Mouse (Mus musculus): ENCODE measurements around the gene C1rl.
"Not testable (repeated sequence)": the region's sequence is repeated elsewhere in the genome, so short reads cannot be mapped to it uniquely, and the experiment has no call there.

C1rl gene

DNA sequence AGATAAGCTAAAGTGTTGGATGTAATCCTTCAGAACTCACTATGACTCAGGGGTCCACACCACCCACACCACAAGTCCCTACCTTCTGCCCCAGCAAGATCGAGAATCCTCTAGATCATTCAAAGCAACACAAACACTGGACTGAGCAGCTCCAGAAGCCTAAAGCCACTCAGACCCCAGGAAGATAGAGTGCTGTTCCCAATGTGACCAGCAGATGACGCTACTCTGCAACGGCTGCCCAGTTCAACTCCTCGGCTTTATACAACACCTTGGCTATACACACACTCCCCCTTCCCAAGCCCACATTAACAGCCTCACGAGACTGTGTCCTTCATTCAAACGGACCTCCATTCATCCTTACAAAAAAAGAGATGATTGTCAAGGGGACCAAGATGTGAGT lies 20.1 kb upstream of the C1rl start:
- peak in 1 of 2 experiments; percentile 56 for DNase-seq (ENCODE audit: low spot score in 2 of 2)

DNA sequence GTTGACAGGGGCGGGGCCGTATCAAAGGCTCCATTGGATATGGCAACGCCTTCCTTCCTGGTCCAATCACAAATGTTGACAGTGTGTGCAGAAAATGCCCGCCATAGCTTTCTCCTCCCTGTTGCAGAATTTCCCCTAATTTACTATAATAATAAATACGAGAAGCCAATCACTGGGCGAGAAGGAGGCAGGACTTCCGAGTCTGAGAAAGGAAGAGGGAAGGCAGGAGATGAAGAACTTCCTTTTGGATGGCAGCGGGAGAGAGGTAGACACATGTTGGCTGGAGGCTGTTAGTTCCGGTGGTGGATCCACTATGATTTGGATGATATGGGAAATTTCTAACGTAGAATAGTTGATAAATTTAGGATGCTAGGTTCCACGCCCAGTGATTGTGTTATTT lies 18.3 kb upstream of the C1rl start:
- DNase-seq (ENCODE audit: low spot score in 2 of 2) = no peak

DNA sequence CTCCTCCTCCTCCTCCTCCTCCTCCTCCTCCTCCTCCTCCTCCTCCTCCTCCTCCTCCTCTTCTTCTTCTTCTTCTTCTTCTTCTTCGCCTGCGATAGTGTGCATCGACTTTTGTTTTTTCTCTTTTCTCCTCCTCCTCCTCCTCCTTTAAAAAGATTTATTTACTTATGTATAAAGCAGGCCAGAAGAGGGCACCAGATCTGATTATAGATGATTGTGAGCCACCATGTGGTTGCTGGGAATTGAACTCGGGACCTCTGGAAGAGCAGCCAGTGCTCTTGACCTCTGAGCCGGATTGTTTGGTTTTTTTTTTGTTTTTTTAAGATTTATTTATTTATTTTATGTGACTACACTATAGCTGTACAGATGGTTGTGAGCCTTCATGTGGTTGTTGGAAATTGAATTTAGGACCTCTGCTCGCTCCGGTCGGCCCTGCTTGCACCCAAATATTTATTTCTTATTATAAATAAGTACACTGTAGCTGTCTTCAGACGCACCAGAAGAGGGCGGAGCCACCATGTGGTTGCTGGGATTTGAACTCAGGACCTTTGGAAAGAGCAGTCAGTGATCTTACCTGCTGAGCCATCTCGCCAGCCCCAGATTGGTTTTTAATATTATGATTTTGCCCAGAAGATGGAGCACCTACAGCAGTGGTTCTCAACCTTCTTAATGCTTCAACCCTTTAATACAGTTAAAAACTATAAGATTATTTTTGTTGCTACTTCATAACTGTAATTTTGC lies 17.4 kb upstream of the C1rl start:
- not testable (repeated sequence) for DNase-seq (ENCODE audit: low spot score in 2 of 2)

DNA sequence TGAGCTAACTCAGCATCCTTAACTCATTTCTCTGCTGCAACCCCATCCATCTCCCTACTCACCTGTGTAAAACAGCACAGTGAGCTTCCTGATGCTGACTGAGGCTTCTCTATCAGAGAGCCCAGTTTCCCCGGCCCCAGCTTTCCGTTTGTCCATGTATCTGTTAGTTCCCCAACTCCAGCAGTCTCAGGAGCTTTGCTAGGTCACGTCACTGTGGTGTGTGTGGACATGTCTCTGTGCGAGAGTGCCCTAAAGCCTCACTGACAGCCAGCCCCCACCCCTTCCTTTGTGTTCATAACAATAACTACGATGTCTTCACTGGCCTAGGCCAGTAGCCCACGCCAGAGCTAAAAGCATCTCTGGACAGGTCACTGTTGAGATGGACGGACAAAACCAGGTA lies 16.7 kb upstream of the C1rl start:
- DNase-seq (ENCODE audit: low spot score in 2 of 2) = no peak

DNA sequence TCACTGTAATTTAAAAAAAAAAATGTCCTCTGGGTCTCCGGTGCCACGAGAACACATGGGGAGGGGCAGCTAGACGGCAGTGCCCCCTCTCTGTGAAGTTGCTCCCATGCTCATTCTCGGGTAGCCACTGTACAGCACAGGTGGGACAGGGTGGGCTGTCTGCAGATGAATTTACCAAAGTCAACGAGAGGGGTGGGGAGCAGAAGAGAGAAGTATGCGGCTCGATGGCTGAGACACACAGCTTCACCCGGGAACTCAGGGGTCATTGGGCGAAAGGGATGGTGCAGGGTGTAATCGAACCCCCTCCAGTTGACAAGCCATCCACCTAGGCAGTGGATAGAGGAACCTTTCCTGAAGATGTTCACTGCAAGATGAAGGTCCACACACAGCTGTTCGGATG lies 16.1 kb upstream of the C1rl start:
- no peak for DNase-seq (ENCODE audit: low spot score in 2 of 2)

DNA sequence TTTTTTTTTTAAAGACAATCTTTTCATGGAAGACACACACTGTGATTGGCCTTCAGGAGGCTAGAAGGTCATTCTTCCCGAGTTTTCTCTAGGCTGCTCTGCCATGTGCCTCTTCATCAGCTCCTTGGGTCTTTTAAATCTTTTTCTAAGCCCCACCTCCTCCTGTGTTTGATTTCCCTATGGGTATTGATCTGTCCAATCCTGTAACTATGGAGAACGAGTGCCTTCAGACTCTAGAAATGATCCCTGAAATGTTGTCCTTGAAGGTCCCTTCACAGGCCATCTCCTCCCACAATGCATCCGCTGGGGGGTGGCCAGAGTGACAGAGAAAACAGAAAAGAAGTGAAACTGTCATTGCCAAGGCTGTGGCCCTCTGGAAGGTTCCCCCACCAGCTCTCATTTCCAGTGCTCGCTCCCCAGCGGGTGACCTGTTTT lies 15.7 kb upstream of the C1rl start:
- no peak for DNase-seq (ENCODE audit: low spot score in 2 of 2)

DNA sequence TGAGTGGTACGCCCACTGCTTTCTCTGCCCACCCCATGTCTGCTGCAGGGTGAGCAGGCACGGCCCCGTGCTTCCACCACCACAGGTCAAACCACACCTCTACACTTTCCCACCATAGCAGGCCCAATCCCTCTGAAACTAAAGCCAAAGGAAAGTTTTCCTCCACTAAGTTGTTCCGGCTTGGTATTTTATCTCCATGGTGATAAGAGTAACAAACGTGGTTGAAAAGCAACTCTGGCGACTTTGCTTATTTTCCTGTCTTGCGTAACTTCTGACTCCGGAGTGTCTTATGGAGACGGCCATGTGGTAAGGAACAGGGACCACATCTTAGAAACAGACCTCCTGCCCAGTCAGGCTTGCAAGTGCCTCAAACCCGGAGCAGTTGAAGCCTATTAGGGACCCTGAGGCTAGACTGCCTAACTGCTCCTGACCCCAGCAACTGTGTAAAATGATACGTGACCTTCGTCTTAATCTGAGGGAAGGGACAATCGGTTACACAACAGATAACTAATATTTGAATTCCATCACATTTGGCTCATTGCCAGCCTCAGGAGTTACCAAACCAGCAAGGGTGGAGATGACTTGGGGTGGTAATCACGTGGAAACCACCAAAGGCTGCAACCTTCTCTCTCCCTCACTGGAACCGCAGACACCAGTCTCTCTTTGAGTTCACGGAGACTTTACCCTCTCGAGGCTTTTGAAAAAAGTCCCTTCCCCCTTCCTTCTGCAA lies 14.8 kb upstream of the C1rl start:
- no peak for DNase-seq (ENCODE audit: low spot score in 2 of 2)

DNA sequence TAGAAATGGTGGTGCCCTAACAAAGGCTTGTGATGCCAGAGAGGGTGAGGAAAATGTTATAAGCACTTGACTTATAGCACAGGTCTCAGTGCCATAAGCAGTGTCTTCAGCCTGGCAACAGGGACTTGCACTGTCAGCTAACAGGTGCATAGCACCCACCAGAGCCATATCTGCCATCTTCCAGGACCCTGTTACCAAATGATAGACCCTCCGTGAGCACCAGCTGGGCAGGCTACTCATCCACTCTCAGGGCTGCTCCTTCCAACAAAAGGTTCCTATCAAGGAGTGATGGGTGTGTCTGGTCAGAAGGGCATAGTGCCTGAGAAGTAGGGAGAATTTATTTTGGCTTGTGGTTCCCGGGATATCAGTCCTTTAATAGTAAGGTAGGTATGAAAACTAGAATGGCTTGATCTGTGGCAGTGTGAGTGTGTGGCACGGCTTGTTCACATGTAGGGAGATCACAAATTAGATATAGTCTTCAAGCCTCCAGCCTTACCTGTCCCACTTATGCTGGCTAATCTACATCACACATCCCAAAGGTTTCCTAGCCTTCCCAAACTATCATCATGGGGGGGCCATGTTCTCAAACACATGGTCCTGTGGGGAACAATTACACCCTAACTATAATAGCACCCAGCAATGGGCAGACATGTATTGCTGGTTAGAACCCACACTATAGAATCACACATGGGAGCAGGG lies 13.9 kb upstream of the C1rl start:
- DNase-seq (ENCODE audit: low spot score in 2 of 2) = no peak

DNA sequence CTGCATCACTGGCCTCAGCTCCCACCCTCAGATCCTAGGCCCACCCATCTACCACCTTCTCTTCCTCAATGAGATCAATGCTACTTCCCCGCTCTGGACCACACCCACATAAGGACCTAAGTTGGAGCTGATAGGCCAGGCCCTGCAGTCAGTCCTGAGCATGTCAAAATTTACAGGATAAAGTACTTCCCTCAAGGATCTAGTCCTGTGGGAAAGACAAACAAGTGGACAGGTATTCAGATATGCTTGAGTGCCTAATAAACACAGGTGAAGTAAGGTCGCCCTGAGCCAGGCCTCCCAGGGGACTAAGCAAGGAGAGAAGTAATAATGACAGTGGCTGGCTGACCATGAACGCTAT lies 13.4 kb upstream of the C1rl start:
- no peak for DNase-seq (ENCODE audit: low spot score in 2 of 2)

DNA sequence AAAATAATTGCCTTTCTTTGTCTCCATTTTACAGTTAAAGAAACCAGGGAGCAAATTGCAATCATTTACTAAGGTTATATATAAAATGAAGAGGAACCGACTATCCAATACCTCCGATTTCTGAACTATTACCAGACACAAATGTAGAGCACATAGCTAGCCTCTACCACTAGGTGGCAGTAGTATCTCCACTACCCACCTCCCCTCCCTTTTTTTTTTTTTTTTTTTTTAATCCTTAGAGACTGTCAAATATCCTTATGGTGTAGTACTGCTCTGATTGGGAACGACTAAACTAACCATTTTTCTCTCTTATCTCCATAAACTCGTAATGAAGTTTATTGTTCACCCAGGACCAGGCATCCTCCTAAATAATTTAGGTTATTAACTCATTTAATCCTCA lies 12.6 kb upstream of the C1rl start:
- DNase-seq (ENCODE audit: low spot score in 2 of 2) = peak in 1 of 2 experiments; percentile 58

DNA sequence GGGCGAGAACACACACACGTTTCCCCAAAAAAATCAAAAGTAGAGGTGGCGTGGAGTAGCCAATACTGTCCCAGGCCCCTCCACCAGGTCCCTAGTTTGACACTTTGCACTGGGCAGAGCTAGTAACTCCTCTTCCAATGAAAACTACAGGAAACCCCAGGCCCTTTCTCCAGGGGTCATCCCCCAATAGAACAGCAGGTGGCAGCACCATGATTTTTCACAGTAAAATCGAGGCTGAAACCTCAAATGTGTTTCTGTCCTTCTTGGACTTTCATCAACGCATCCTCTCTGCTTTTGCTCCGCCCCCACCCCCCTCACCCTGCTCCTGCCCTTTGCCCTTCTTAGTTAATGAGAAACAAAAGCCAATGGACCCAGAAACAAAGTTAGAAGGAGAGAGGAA lies 11.3 kb upstream of the C1rl start:
- DNase-seq (ENCODE audit: low spot score in 2 of 2) = peak; percentile 20 to 45

DNA sequence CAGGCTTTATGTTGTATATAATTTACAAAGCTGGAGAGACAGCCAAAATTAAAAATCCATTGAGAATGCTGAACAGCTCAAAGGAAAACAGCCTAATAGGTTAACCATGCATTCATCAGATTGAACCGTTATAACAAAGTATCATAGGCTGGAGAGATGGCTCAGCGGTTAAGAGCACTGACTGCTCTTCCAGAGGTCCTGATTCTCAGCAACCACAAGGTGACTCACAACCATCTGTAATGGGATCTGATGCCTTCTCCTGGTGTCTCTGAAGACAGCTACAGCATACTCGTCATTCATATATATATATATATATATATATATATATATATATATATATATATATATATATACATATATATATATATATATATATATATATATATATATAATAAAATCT lies 9.1 kb upstream of the C1rl start:
- not testable (repeated sequence) for DNase-seq (ENCODE audit: low spot score in 2 of 2)

DNA sequence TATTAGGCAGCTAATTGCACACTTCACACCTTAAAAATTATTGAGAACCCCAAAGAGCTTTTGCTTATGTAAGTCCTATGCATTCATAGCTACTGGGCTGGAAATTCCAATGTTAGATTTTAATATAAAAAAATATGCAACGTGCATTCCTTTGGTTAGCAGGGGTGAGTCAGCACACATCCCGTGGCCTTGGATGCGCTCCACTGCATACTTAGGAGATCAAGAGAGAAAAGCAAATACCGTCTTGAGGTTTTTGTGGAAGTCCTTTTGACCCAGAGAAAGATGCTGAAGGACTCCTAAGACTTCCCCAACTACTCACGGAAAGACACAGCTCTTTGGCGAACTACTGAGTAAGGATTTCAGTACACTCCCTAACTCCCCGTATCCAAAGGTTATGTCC lies 8.1 kb upstream of the C1rl start:
- no peak for DNase-seq (ENCODE audit: low spot score in 2 of 2)

DNA sequence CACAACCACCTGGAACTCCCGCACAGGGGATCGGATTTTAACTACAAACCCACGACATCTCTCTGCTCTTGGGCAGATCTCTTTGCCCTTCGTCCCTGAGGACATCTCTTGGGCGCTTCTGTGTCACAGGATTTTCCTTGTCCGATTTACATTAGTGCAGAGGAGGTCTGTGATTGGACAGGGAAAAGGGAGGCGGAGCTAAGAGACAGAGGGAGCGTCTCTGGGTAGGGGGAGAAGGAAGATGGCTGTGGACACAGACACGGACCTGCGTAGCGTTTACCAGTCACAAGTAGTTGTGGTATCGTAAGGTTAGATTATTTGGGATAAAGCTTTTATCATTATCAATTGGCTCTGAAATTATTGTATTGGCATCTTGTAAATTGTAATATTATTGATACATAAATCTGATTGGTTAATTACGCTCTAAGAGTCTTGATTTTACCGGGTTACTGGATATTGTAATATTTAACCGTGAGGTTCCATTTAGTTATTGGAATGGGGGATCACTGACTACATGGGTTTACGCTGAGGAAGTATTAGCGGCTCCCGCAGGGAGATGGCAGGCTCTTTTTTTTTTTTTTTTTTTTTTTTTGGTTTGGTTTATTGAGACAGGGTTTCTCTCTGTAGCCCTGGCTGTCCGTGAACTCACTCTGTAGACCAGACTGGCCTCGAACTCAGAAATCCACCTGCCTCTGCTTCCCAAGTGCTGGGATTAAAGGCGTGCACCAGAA lies 7.3 kb upstream of the C1rl start:
- DNase-seq (ENCODE audit: low spot score in 2 of 2) = no peak

DNA sequence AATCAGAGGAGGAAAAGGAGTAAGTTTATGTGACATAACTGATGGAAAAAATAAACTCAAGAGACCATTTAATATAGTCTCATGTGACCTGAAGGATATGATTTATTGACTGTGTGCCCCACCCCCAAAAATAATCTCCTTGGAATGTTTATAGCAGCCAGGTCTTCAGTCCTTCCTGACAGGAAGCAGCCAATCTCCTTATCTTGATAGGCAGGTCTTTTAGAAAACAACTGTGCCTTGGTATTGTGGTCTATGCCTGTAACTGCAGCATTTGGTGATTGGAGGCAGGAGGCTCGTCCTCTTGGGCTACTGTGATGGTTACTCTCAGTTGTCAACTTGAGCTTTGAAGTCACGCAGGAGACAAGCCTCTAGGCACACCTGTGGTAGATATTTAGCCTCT lies 5.4 kb upstream of the C1rl start:
- DNase-seq (ENCODE audit: low spot score in 2 of 2) = no peak

DNA sequence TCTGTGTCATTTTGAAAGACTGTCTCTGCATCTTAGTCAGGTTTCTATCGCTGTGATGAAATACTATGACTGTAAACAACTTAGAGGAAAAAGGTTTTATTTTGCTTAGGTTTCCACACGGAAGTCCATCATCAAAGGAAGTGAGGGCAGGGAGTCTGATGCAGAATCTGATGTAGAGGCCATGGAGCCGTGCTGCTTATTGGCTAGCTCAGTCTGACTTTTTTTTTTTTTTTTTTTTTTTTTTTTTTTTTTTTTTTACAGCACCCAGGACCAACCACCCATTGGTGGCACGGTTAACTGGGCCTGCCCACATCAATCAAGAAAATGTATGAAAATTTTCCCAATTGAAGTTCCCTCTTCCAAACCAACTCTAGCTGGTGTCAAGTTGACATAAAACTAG lies 4.0 kb upstream of the C1rl start:
- no peak for DNase-seq (ENCODE audit: low spot score in 2 of 2)

DNA sequence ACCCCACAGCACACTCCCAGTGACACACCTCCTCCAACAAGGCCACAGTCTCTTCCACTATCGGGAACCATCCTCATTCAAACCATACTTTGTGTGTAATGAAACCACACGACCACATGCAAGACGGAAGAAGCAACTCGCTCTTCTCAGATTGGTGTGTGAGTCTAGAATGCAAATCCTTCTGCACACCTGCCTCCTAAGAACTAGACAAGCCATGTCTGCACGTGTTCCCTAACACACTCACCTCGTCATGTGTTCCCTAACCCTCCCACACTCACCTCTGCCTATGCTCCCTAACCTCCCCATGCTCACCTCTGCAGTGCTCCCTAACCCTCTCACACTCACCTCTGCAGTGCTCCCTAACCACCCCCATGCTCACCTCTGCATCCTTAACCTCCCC lies 1.5 kb upstream of the C1rl start:
- DNase-seq (ENCODE audit: low spot score in 2 of 2) = no peak

DNA sequence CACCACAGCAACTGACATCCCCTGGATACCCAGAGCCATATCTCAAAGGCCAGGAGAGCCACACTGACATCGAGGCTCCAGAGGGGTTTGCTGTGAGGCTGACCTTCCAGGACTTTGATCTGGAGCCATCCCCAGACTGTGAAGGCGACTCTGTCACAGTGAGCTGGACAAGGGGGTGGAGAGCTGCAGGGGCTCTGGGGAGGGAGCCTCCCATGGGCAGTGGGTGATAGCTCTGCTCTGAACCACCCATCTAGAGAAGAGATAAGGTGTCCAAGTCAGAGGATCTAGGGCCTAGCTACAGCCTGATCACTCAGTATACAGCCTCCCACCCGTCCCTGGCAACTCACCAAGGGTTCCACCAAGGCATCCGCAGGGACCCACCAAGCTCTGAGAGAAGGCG lies 973 bp downstream of the C1rl start:
- DNase-seq (ENCODE audit: low spot score in 2 of 2) = no peak

DNA sequence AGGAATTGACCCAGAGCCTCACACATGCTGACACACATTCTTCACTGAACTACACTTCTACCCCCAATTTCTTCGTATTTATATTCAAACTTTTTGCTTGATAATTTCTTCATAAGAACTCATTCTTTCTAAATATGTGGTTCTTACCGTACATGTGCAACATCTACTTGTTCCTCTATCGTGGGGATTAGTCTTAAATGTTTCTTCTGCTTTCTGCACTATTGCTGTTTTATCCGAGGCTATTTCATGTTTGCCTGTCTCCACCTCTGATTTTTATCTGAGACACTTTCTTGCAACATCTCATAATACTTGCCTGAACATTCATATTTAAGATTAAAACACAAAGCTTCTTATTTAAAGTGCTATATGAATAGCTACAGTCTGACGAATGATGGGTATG lies 3.1 kb downstream of the C1rl start:
- DNase-seq (ENCODE audit: low spot score in 2 of 2) = no peak

DNA sequence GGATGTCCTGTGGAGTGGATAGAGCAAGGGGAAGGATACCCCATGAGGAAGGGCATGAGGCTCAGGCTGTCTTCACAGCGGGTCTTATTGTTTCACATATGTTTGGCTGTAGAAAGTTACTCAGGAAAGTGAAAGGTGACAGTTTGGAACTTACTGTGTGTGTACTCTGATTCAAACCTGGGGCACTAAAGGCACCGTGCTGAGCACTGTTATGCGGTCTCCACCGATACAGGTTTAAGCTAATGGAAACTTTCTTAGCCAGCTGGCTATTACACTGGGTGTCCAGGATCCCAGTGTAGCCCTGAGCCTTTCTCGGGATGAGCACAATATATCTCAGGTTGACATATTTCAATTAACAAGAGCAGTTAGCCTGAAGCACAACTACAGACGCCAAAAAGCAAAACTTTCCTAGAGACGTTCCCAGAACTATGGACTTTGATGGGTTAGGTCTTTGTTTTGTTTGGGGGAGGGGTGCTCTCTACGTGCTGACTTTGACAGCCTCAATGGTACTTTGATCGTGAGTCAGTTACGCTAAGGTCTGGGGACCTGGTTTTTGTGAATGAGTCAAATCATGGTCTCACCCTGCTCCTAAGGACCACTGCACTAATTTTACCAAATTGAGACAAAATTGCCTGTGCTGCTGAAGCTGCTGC lies 7.1 kb downstream of the C1rl start:
- no peak for DNase-seq (ENCODE audit: low spot score in 2 of 2)

DNA sequence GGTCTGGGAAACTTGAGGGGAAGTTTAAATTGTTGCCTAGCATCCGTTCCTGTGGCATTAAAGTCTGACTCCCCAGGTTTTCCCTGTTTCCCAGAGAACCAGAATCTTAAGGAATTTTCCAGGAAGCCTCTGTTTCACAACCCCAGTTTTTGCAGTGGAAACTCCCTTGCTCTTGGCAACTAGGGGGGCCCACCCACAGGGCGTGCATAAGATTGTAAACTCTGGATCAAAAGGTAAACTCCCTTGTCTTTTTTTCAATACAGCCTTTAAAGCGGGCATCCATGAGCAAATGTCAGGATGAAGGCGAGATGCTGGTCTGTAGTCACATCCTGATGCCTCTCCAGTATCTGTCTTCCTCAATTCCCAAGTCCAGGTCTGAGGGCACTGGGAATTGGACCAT lies 8.6 kb downstream of the C1rl start:
- no peak for DNase-seq (ENCODE audit: low spot score in 2 of 2)

DNA sequence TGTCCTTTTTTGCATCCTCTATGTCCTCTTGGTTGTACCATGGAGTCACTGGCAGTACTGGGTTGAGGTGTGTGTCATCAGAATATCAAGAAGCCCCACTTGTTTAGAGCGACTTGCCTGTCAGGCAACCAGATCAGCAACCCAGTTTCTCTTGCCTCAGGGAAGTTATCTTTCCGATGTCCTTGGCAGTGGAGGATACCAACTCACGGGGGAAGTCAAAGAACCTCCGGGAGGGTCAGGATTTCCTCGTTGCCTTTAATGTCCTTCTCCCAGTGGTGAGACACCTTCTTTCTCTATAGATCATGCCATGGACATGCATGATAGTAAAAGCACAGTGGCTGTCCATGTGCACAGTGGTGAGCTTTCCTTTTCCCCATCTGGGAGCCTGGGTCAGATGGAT lies 9.1 kb downstream of the C1rl start:
- DNase-seq (ENCODE audit: low spot score in 2 of 2) = no peak

All from thymus, postnatal 10 days (tissue).